Mouse (Mus musculus): ENCODE data around the gene Snd1.
"Not testable (repeated sequence)": the region's sequence is repeated elsewhere in the genome, so short reads cannot be mapped to it uniquely, and the experiment has no call there.

The Snd1 gene

GRCm38 (mm10) chr6:28902573-28902972, 427.6 kb downstream of the Snd1 start:
- no peak for DNase-seq (ENCODE audit: low read depth, low spot score)

GRCm38 (mm10) chr6:28904417-28904816, 429.5 kb downstream of the Snd1 start:
- DNase-seq (ENCODE audit: low read depth, low spot score) = peak; percentile 27

- DNase-seq (ENCODE audit: low read depth, low spot score) = no peak
Observed at GRCm38 (mm10) chr6:28905301-28905700, 430.4 kb downstream of the Snd1 start.

DNA sequence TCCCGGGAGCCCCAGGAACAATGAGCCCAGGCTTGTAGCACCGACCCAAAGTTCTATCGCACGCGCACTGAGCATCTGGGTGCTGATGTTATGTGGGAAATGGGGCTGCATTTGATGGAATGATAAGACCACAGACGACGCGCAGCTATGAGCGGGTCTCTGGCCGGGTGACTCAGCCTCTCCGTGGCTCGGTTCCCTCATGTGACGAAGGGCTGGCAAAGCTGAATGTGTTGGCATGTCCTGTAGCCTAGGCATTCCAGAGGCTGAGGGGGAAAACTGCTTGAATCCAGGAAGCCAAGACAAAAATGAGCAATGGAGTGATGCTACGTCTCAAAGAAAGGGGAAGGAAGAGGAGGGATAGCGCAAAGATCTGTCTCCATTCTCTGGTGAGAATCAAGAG, 434.9 kb downstream of the Snd1 start:
- no peak for DNase-seq (ENCODE audit: low read depth, low spot score)

- DNase-seq (ENCODE audit: low read depth, low spot score) = peak; percentile 20
Observed at GRCm38 (mm10) chr6:28914981-28915380, 440.0 kb downstream of the Snd1 start.

GRCm38 (mm10) chr6:28916630-28917029, 441.7 kb downstream of the Snd1 start:
- DNase-seq (ENCODE audit: low read depth, low spot score) = no peak

GRCm38 (mm10) chr6:28919346-28919745, 444.4 kb downstream of the Snd1 start:
- no peak for DNase-seq (ENCODE audit: low read depth, low spot score)

- no peak for DNase-seq (ENCODE audit: low read depth, low spot score)
Observed at GRCm38 (mm10) chr6:28922371-28922770, 447.4 kb downstream of the Snd1 start.

- no peak for DNase-seq (ENCODE audit: low read depth, low spot score)
Observed at GRCm38 (mm10) chr6:28923091-28923824, 448.3 kb downstream of the Snd1 start.

- DNase-seq (ENCODE audit: low read depth, low spot score) = no peak
Observed at GRCm38 (mm10) chr6:28923837-28924236, 448.9 kb downstream of the Snd1 start.

GRCm38 (mm10) chr6:28927987-28928386, 453.0 kb downstream of the Snd1 start:
- DNase-seq (ENCODE audit: low read depth, low spot score) = not testable (repeated sequence)

GRCm38 (mm10) chr6:28929169-28929803, 454.3 kb downstream of the Snd1 start:
- DNase-seq (ENCODE audit: low read depth, low spot score) = peak; percentile 44

GRCm38 (mm10) chr6:28931234-28931633, 456.3 kb downstream of the Snd1 start:
- DNase-seq (ENCODE audit: low read depth, low spot score) = no peak

DNA sequence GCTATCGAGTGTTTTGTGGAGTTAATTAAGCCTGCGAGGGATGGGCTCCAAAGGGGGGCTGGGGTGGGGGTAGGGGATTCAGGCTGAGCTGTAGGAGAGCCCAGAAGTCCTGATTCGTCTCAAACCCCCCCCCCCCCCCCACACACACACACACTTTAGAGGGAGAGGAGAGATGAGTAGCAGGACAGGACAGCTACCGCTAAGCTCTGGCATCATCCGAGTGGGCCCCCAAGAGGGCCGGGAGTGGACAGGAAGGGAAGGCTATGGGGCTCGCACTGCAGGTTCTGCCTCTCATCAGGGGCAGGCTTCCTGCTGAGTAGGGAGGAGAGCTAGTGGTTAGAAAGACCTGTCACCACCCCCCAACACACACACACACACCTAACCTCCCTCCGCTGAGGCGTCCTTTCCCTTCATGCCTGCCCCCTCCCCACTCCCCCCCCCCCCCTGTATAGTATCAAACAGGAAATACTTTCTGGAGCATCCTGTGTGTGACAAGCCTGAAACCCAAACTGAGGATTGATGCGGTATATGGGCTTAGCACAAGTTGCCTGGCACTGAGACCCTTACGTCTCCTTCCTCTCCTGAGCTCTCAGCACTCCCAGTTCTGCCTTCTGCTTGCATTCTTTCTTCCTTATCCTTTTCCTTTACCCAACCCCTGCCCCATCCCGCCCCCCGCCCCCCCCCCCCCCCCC, 456.8 kb downstream of the Snd1 start:
- DNase-seq (ENCODE audit: low read depth, low spot score) = peak; percentile 15

DNA sequence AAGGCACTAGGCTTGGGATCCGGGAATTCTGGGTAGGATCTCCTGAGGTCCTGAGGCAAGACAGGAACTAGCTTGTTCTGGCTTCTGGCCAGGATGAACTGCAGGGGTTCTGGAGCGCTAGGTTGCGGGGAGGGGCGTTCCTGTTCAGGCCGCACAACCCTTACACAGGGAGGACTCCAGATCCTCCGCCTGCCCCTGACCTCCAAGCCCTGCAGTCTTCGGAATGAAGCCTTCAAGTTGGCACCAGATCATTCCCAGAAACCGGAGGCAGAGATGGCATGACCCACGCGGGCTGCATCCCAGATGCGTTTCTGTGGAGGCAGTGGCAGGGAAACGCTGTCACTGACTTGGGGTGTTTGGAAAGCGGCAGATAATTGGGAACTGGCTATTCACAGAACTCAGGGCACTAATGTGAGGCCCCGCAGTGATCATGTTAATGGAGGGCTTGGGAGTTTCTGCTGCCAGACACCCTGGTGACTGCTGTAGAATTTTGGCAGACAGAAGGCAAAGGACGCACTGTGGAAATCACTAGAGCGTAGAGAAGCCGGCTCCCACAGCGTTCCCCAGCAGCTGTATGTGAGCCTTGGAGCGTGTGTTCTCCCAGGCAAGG, 457.5 kb downstream of the Snd1 start:
- no peak for DNase-seq (ENCODE audit: low read depth, low spot score)

- DNase-seq (ENCODE audit: low read depth, low spot score) = no peak
Observed at GRCm38 (mm10) chr6:28935736-28936135, 460.8 kb downstream of the Snd1 start.

GRCm38 (mm10) chr6:28947254-28947653, 472.3 kb downstream of the Snd1 start:
- no peak for DNase-seq (ENCODE audit: low read depth, low spot score)

DNA sequence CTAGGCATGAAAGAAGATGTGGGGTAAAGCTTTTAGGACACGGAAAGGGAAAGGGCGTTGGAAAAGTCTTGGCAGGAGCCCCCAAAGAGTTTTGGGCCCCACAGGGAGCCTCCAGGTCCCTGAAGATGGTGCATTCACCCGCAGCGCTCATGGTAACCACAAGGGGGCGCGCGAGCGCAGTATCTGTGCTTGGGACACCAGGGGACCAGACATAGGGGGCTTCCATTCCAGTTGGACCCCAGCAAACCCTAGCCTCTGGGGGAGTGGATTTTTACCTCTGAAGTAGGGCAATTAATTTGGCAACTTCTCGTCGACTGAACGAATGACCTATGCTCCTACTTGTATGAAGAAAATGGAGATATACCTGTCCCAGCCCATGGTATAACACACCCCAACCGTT, 474.3 kb downstream of the Snd1 start:
- peak; percentile 70 for DNase-seq (ENCODE audit: low read depth, low spot score)

- peak; percentile 33 for DNase-seq (ENCODE audit: low read depth, low spot score)
Observed at GRCm38 (mm10) chr6:28955581-28955980, 480.6 kb downstream of the Snd1 start.

DNA sequence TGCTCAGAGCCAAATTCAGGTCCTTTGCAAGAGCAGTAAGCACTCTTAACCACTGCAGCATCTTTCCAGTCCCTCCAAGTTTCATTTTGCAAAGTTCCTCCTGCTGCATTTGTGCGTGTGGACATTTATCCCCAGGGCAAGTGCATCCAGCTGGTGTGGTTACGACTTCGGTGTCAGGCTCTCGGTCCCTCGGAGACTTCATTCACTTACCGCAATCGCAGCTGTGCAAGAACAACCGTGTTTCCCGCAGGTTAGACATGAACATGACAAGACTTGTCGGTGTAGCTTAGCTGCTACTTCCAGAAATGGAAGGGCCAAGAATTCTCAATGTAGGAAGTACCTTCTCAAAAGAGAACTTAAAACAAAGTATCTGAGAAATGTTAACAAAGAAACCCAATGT, 482.5 kb downstream of the Snd1 start:
- no peak for DNase-seq (ENCODE audit: low read depth, low spot score)

GRCm38 (mm10) chr6:28963178-28963577, 488.2 kb downstream of the Snd1 start:
- no peak for DNase-seq (ENCODE audit: low read depth, low spot score)

GRCm38 (mm10) chr6:28965264-28965663, 490.3 kb downstream of the Snd1 start:
- no peak for DNase-seq (ENCODE audit: low read depth, low spot score)
